Mouse (Mus musculus) layer of hippocampus, postnatal 36 days (tissue): ENCODE results near the gene 3830406C13Rik. TPM values are rescaled to one million over a fixed set of nuclear protein-coding genes. Genes with fewer than 3 reads are reported as not detected.
"Not testable (repeated sequence)": the region's sequence is repeated elsewhere in the genome, so short reads cannot be mapped to it uniquely, and the experiment has no call there.

Experiments
- DNase-seq, 2 experiments: peaks; one replicate each; pipeline ENCODE4 v3.0.0; 2022
- total RNA-seq, 2 experiments: library from RNA; stranded (reverse); gene quantifications; 2 replicates each; pipeline ENCODE4 v1.2.3; 2021

The 3830406C13Rik gene
- 10 to 100 TPM; 27.6 to 35.0 TPM for total RNA-seq

DNA sequence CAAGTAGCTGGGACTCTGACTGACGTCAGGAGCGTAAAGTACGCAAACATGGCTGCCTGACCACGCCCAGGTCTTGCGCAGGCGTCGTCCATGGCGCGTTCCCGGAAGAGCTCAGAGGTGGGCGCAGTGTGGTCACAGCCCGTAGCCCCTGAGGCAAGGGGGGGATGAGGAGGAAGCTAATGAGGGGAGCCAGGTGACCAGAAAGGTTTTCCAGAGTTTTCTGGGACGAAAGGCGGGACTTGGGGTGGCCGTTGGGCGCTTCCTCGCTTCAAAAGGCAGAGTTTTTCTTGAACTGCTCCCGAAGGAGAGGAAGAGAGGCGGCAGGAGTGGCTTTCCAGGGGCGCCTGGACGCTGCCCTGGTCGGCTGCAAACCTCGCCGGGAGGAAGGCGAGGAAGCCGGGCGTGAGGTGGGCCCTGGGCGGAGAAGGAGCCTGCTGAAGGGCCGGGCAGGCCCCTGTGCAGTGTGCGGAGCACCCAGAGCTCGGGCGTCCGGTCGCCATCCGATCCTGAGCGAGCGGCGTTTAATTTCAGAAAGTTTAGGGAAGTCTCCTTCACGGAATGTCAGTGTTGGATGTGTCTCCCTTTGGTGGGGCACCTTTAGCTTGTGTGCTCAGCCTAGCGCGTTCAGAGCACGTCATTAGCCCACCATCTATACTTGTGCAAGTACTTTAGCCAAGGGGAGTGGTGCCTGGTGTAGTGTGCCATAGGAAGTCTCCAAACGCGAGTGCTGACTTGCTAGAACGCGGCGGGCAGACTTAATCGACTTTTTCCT, at the start of gene 3830406C13Rik:
Gene 3830406C13Rik, plus strand, starts transcription at position 33 of the 772 bp plus-strand sequence.
- DNase-seq = peak; percentile 86 to 87

DNA sequence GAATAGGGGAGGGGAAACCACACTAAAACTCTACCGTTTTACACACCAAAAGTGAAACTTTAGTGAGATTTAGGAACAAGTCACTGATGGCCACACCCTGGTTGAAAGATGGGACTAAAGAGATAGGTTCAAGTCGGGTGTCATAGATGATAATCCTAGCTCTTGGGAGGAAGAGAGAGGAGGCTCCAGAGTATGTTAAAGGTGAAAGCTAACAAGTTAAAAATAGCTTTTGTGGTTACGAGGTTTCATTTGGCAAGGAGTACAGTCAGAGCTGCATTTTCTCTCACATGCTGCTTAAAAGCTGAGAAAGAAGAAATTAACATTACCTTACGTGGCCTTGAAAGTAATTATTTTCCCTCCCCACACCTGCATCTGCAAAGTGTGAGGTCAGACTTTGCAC, 40.2 kb upstream of the 3830406C13Rik start:
- no peak for DNase-seq

GRCm38 (mm10) chr14:12276031-12276430, 7.9 kb upstream of the 3830406C13Rik start:
- no peak for DNase-seq

- DNase-seq = no peak
These were observed 332 bp upstream of the 3830406C13Rik start, which contains the start of gene Gm49355 for GRCm38 (mm10) chr14:12283641-12284040. TSS of gene Gm49355 (plus strand) at chr14:12283976.

GRCm38 (mm10) chr14:12289747-12290146, 5.8 kb downstream of the 3830406C13Rik start:
- DNase-seq = not testable (repeated sequence)

DNA sequence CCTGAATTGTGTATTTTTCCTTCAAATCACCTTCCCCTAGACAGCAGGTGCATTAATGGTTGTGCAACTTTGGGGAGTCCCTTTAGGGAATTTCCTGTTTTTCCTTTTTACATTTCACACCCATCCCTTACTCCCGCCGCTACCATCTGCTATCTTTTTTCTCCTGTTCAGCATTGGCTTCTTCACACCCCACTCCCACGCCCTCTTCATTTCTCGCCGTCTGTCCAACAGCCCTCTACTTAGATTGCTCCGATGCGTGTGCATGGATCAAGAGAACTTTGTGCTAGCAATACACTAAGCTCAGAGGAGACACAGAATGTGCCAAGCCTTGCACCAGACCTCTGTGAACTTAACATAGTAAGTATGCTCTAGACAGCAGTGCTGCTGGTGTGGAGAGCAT, 12.4 kb downstream of the 3830406C13Rik start:
- peak; percentile 68 to 71 for DNase-seq

- no peak for DNase-seq
These were observed 15.2 kb downstream of the 3830406C13Rik start for GRCm38 (mm10) chr14:12299171-12299570.

DNA sequence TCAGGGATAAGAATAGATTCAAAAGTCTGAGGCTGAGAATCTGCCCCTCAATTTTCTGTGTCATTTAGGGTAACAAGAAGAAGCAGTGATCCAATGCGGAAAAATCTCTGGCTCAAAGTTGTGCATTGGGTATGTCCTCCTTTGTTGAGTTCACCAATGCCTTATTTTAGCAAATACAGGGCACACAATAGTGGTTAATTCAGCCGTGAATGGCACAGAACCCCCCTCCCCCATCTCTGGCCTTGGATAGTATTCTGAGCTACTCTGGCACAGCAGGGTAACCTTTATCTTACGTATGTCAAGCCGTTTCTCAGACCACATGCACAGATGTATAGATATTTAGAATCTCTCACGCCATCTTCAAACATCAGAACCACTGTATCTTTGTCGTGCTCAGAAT, 15.7 kb downstream of the 3830406C13Rik start:
- DNase-seq = no peak

DNA sequence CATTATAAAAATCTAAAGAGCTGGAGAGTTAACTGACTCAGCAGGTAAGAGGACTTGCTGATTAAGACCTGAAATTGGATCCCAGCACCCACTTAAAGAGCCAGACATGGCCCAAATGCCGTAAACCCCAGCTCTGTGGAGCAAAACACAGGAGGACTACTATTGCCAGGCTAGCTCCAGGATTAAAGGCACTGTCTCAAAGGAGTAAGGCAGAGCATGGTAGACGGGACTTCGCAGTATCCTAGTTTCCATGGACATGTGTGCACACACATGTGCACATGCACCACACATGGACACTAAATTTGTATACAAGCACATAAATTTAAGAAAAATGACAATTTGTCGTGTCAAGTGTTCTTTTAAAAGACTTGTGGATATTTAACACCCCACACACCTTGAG, 16.3 kb downstream of the 3830406C13Rik start:
- DNase-seq = no peak

- peak in 1 of 2 experiments; percentile 13 for DNase-seq
These were observed 16.7 kb downstream of the 3830406C13Rik start for GRCm38 (mm10) chr14:12300677-12301076.

- no peak for DNase-seq
These were observed 19.1 kb downstream of the 3830406C13Rik start for GRCm38 (mm10) chr14:12303106-12303505.

GRCm38 (mm10) chr14:12333622-12334021, 49.6 kb downstream of the 3830406C13Rik start:
- no peak for DNase-seq

DNA sequence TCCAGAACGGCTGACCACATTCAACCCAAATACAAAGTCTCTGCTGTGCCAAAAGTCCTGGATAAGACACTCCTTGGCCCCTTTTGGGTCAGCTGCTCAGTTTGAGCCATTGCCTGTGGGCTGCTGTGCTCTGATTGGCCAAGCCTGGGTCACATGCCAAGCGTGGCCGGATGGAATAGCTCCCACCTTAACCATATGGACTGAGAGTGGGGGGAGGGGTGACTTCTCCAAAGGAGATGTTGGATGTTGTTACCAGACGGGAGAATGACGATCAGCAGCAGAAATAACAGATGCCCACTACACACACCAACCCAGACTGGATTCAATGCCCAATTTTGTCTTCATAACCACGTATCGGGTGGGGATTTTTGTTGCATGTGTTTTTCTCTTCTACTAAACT, 51.0 kb downstream of the 3830406C13Rik start:
- no peak for DNase-seq

- no peak for DNase-seq
These were observed 53.5 kb downstream of the 3830406C13Rik start for GRCm38 (mm10) chr14:12337421-12337997.

- DNase-seq = peak in 1 of 2 experiments; percentile 56
These were observed 54.2 kb downstream of the 3830406C13Rik start for GRCm38 (mm10) chr14:12337998-12338809.

DNA sequence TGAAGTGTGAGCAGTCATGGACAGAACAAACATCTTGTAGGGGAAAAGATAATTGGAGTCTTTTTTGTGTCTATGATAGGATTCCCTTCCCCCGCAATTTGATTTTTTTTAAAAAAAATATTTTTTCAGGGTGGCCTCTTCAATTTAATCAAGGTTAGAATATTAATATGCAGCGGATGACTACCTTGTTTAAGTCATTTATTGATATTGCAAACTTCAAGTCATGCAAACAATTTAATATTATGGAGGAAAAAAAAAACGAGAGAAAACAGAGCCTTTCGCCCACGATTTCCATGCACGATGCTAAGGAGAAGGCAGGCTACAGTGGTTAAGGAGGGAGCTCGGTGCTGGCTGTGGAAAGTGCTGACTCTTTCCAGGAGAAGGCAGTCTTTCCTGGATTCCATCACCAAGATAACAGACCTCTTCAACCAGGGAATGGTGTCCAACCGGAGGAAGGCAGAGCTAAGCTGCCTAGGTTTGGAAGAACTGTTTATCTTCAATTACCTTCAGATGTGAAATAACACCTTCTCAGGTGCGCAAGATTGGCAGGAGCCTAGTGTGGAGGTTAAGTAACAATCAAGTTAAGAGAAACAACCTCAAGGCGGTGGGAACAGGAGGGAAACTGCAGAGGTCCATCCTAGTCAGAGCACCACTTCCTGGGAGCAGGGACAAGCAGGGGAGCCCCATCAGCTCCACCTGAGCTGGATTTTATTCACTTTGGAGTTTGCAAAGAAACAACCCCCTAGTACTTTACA, 55.0 kb downstream of the 3830406C13Rik start:
- DNase-seq = no peak

DNA sequence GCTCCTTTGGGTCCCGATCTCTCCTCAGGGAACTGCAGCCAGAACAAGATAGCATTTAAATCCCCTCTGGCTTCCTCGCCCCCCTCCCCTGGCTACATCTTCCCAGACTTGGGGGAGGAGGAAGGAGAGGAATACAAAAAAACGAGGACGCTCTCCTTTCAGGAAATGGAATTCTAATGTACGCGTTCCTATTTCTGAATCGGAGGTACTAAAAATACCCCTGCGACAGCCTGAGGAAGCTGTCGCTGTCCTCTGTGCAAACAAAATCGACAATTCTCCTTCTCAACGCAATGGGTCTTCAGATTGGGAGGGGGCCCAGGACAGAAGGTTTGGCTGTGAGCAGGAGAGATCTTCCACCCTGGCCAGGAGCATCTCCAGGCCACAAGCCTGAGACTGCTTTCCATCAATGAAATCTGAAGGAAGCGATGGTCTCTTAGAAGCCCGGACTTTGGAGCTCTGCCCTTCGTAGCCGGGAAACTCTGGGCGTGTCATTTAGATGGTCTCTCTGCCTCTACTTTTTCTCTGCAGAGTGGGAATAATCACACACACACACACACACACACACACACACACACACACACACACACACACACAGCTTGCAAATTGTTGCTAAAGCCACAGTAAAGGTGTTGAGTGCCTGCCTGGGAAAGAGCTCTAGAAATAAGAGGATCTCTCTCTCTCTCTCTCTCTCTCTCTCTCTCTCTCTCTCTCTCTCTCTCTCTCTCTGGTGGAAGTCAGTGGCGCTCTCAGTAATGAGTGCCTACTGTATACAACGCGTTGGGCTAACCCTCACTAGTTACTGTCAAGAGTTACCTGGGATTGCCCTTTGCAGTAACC, 56.5 kb downstream of the 3830406C13Rik start:
- DNase-seq = no peak

DNA sequence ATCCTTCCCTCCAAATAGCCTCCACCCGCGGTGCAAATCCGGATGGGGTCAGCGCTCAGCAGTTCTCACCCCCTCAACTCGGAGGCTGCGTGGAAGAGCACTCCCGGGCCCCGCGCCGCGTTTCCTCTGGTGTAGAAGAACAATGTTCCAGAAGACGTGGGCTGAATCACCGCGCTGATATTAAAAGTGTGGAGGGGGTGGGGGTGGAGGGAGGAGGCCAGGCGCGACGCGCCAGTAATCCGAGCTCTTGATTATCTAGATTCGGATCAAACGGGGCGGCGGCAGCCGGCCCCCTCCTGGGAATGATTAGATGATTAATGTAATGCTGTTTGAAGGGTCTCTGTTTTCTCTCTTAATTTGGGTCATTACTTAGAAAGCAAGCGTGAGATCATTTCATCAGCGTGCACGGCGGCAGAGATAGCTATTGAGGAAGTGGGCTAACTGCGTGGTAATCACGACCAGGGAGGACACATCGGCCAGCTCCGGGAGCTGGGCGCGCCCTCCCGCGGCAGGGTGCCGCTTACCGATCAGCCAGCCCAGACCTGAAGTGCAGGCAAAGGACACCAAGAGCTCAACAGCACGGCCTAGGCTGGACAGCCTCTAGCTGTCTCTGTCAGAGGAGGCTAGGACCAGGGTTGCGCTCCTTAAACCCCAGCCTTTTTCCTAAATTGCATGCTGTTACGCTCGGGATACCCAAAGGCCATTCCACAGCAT, 57.3 kb downstream of the 3830406C13Rik start:
- DNase-seq = peak in 1 of 2 experiments; percentile 44

GRCm38 (mm10) chr14:12341789-12342457, 58.0 kb downstream of the 3830406C13Rik start:
- DNase-seq = no peak
